Mouse (Mus musculus) CH12.LX (cell line): ENCODE data around the gene Gtf2f1. TPM values are rescaled to one million over a fixed set of nuclear protein-coding genes. Genes with fewer than 3 reads are reported as not detected.

Experiments
- DNase-seq: peaks from one replicate; pipeline ENCODE4 v3.0.0-alpha.2; 2013; ENCODE audit errors: extremely low read depth
- H3K27ac ChIP-seq: 2 replicates; pipeline ENCODE4 v1.5.1; 2012; ENCODE audit warnings: low read depth, mild to moderate bottlenecking, control low read depth, moderate library complexity; ENCODE audit not compliant: insufficient read depth
- H3K27me3 ChIP-seq: replicated peaks from 2 replicates; pipeline ENCODE3; 2012; ENCODE audit warnings: inconsistent platforms
- H3K36me3 ChIP-seq, 2 experiments: replicated peaks in 1 of 2; 2 replicates each; pipeline versions ENCODE3 to v1.6.1; 2012; ENCODE audit warnings: inconsistent platforms in 1 of 2, low read length in 1 of 2, mild to moderate bottlenecking in 1 of 2, mixed read lengths in 1 of 2, moderate library complexity in 1 of 2; ENCODE audit not compliant: control insufficient read depth in 1 of 2, insufficient read depth in 1 of 2
- H3K4me1 ChIP-seq, 2 experiments: 2 replicates each; pipeline ENCODE4 v1.6.1; 2012; ENCODE audit warnings: inconsistent platforms in 1 of 2, moderate library complexity in 1 of 2; ENCODE audit not compliant: insufficient read depth in 2 of 2, control insufficient read depth in 1 of 2
- H3K4me2 ChIP-seq: 2 replicates; pipeline ENCODE4 v1.6.1; 2012; ENCODE audit warnings: low read depth, mild to moderate bottlenecking, control low read depth; ENCODE audit not compliant: poor library complexity, insufficient read depth, severe bottlenecking
- H3K4me3 ChIP-seq, 3 experiments: fragments of 150-350 bp in 1 of 3; sonication (generic) in 1 of 3; replicated peaks in 1 of 3; 2 replicates each; pipeline versions ENCODE3 to v1.5.1; 2011 to 2012; ENCODE audit warnings: low read depth in 2 of 3, low read length in 2 of 3, mild to moderate bottlenecking in 2 of 3, moderate library complexity in 2 of 3, control low read depth in 1 of 3, improper control_type of control experiment in 1 of 3, inconsistent platforms in 1 of 3, mixed read lengths in 1 of 3; ENCODE audit not compliant: poor library complexity in 1 of 3
- H3K79me2 ChIP-seq: replicated peaks from 2 replicates; pipeline ENCODE4 v1.6.1; 2012; ENCODE audit warnings: mild to moderate bottlenecking, moderate library complexity; ENCODE audit not compliant: control insufficient read depth, poor library complexity, insufficient read depth, severe bottlenecking; ENCODE audit errors: extremely low read depth
- H3K9ac ChIP-seq: 2 replicates; pipeline ENCODE4 v1.6.1; 2012; ENCODE audit warnings: low read depth, mild to moderate bottlenecking, control low read depth, moderate library complexity; ENCODE audit not compliant: insufficient read depth
- H3K9me3 ChIP-seq: replicated peaks from 2 replicates; pipeline ENCODE3; 2012; ENCODE audit warnings: low read length, inconsistent platforms, mixed read lengths
- CHD1 ChIP-seq: IDR thresholded peaks from 2 replicates; pipeline ENCODE4 v1.6.1; 2012; ENCODE audit warnings: low read depth, low read length, improper control_type of control experiment, inconsistent platforms
- CTCF ChIP-seq, 2 experiments: IDR thresholded peaks in 1 of 2; conservative IDR thresholded peaks in 1 of 2; 2 replicates each; pipeline ENCODE4 v1.5.1; 2011 to 2012; ENCODE audit warnings: low read depth in 2 of 2, low read length in 2 of 2, improper control_type of control experiment in 1 of 2, inconsistent platforms in 1 of 2, mild to moderate bottlenecking in 1 of 2, moderate library complexity in 1 of 2
- E2F4 ChIP-seq: IDR thresholded peaks from 2 replicates; pipeline ENCODE4 v1.6.1; 2011; ENCODE audit warnings: low read depth, low read length, improper control_type of control experiment; ENCODE audit not compliant: insufficient replicate concordance
- ELF1 ChIP-seq: IDR thresholded peaks from 2 replicates; pipeline ENCODE4 v1.6.1; 2014; ENCODE audit warnings: low read depth, mild to moderate bottlenecking, inconsistent platforms, low read length, improper control_type of control experiment
- IRF4 ChIP-seq: IDR thresholded peaks from 2 replicates; pipeline ENCODE4 v1.6.1; 2014; ENCODE audit warnings: low read depth, mild to moderate bottlenecking, inconsistent platforms, low read length, improper control_type of control experiment
- JUND ChIP-seq: conservative IDR thresholded peaks from 2 replicates; pipeline ENCODE4 v1.6.1; 2011; ENCODE audit warnings: low read depth, low read length, improper control_type of control experiment
- MAFK ChIP-seq: IDR thresholded peaks from 2 replicates; pipeline ENCODE4 v1.6.1; 2011; ENCODE audit warnings: low read length, improper control_type of control experiment; ENCODE audit not compliant: insufficient replicate concordance
- MAX ChIP-seq: IDR thresholded peaks from 2 replicates; pipeline ENCODE4 v1.6.1; 2011; ENCODE audit warnings: low read length, improper control_type of control experiment
- MEF2A ChIP-seq: IDR thresholded peaks from 2 replicates; pipeline ENCODE4 v1.6.1; 2014; ENCODE audit warnings: low read depth, mild to moderate bottlenecking, inconsistent platforms, low read length, improper control_type of control experiment, borderline replicate concordance
- MXI1 ChIP-seq: IDR thresholded peaks from 2 replicates; pipeline ENCODE4 v1.6.1; 2011; ENCODE audit warnings: mild to moderate bottlenecking, low read depth, low read length, improper control_type of control experiment
- MYC ChIP-seq: IDR thresholded peaks from 2 replicates; pipeline ENCODE4 v1.6.1; 2011; ENCODE audit warnings: low read depth, mild to moderate bottlenecking, improper control_type of control experiment, low read length
- NELFE ChIP-seq: IDR thresholded peaks from 2 replicates; pipeline ENCODE4 v1.6.1; 2011; ENCODE audit warnings: low read depth, low read length, improper control_type of control experiment
- POLR2AphosphoS2 ChIP-seq: IDR thresholded peaks from 2 replicates; pipeline ENCODE4 v1.6.1; 2011; ENCODE audit warnings: low read depth, low read length, improper control_type of control experiment
- RCOR1 ChIP-seq: conservative IDR thresholded peaks from 2 replicates; pipeline ENCODE4 v1.6.1; 2012; ENCODE audit warnings: low read depth, mild to moderate bottlenecking, inconsistent platforms, low read length, improper control_type of control experiment
- SIN3A ChIP-seq: IDR thresholded peaks from 2 replicates; pipeline ENCODE4 v1.6.1; 2012; ENCODE audit warnings: low read length, improper control_type of control experiment, inconsistent platforms
- UBTF ChIP-seq: IDR thresholded peaks from 2 replicates; pipeline ENCODE4 v1.6.1; 2012; ENCODE audit warnings: low read depth, mild to moderate bottlenecking, inconsistent platforms, low read length, improper control_type of control experiment, moderate library complexity
- USF1 ChIP-seq: IDR thresholded peaks from 2 replicates; pipeline ENCODE4 v1.6.1; 2014; ENCODE audit warnings: low read depth, mild to moderate bottlenecking, inconsistent platforms, low read length, improper control_type of control experiment
- USF2 ChIP-seq: conservative IDR thresholded peaks from 2 replicates; pipeline ENCODE4 v1.6.1; 2011; ENCODE audit warnings: low read depth, low read length, improper control_type of control experiment
- ZC3H11A ChIP-seq: IDR thresholded peaks from 2 replicates; pipeline ENCODE4 v1.6.1; 2012; ENCODE audit warnings: low read depth, mild to moderate bottlenecking, inconsistent platforms, low read length, improper control_type of control experiment
- ZMIZ1 ChIP-seq: IDR thresholded peaks from 2 replicates; pipeline ENCODE4 v1.6.1; 2012; ENCODE audit warnings: low read depth, mild to moderate bottlenecking, inconsistent platforms, low read length, improper control_type of control experiment
- ZNF384 ChIP-seq: IDR thresholded peaks from 2 replicates; pipeline ENCODE4 v1.6.1; 2012; ENCODE audit warnings: low read depth, low read length, improper control_type of control experiment, inconsistent platforms
- dilution Hi-C: fragments of 300-500 bp; cut with MboI; formaldehyde crosslinking; loops from 2 replicates; pipeline ENCODE4 v1.14.3; 2020; ENCODE audit warnings: low sequenced_read_pairs; ENCODE audit not compliant: extremely low pct_unique_long_range_greater_than_20kb, extremely low pct_ligation_motif_present
- in situ Hi-C: fragments of 300-500 bp; cut with MboI; formaldehyde crosslinking; loops from 3 replicates; pipeline ENCODE4 v1.14.3; 2019; ENCODE audit warnings: low sequenced_read_pairs, low pct_ligation_motif_present, low pct_unique_long_range_greater_than_20kb, mixed read lengths
- polyA plus RNA-seq: library from polyadenylated mRNA; unstranded; fragments of >175 nt; gene quantifications from 2 replicates; pipeline ENCODE4 v1.2.1, GENCODE M21; 2012; ENCODE audit warnings: low read depth; ENCODE audit not compliant: insufficient read length
- total RNA-seq, 2 experiments: library from RNA; depleted of rRNA; stranded (reverse); fragments of 300-350 nt in 1 of 2; fragments of >200 nt in 1 of 2; gene quantifications; 2 replicates each; pipeline ENCODE4 v1.2.3; 2012 to 2014

The Gtf2f1 gene
- total and polyA plus RNA-seq, 3 experiments: 50.5 to 109 (median 80.4) TPM

GRCm38 (mm10) chr17:57048816-57049215 lies 37.7 kb upstream of the Gtf2f1 start:
- peaks cover 0 to 30% of the 10 kb centered on the region in 2 experiments; a peak in 2 of 4 replicates for H3K4me1 ChIP-seq
- in situ Hi-C loops: no loop called here
- TF ChIP-seq CTCF (conservative IDR thresholded peaks at IDR 0.05 in 1 of 2, IDR thresholded peaks at IDR 0.05 in 1 of 2; ENCODE audit: low read depth in 2 of 2, low read length in 2 of 2): no peak
- no peak for TF ChIP-seq POLR2AphosphoS2
- TF ChIP-seq MAX: no peak
- DNase-seq: no peak
- no peak overlapping the region for H3K27ac ChIP-seq
- H3K27me3 ChIP-seq: no peaks in the 10 kb centered on the region
- dilution Hi-C loops: no loop called here
- peaks cover 46 to 57% of the 10 kb centered on the region in 2 experiments for H3K36me3 ChIP-seq
- H3K4me2 ChIP-seq: no peak overlapping the region
- H3K79me2 ChIP-seq: no peaks in the 10 kb centered on the region
- no peaks in the 10 kb centered on the region for H3K9me3 ChIP-seq
- no peak overlapping the region for H3K4me3 ChIP-seq
- H3K9ac ChIP-seq: no peak overlapping the region

GRCm38 (mm10) chr17:57047406-57047805 lies 36.3 kb upstream of the Gtf2f1 start:
- dilution Hi-C loops (no loop called here), in situ Hi-C loops (no loop called here)
- no peak overlapping the region for H3K9ac ChIP-seq
- H3K9me3 ChIP-seq: no peaks in the 10 kb centered on the region
- peaks cover 32 to 43% of the 10 kb centered on the region in 2 experiments for H3K36me3 ChIP-seq
- no peaks in the 10 kb centered on the region for H3K27me3 ChIP-seq
- TF ChIP-seq IRF4 (no peak), NELFE (no peak), USF2 (no peak), MXI1 (no peak), CHD1 (no peak), SIN3A (no peak), JUND (no peak), MEF2A (no peak), ZMIZ1 (no peak), E2F4 (no peak), ELF1 (no peak), UBTF (no peak)
- peaks cover 0 to 30% of the 10 kb centered on the region in 2 experiments; a peak in 2 of 4 replicates for H3K4me1 ChIP-seq
- H3K4me3 ChIP-seq: no peak overlapping the region
- H3K79me2 ChIP-seq: no peaks in the 10 kb centered on the region
- no peak for DNase-seq
- H3K27ac ChIP-seq: no peak overlapping the region
- no peak overlapping the region for H3K4me2 ChIP-seq

GRCm38 (mm10) chr17:57041554-57041953 lies 30.5 kb upstream of the Gtf2f1 start, which contains the start of gene Slc25a41:
Gene Slc25a41, minus strand, starts transcription at chr17:57041654.
- DNase-seq: no peak
- H3K9me3 ChIP-seq: no peaks in the 10 kb centered on the region
- no peaks in the 10 kb centered on the region for H3K27me3 ChIP-seq
- no peak for TF ChIP-seq MAX
- TF ChIP-seq MXI1: no peak
- no peak for TF ChIP-seq ZNF384
- no peak for TF ChIP-seq RCOR1
- no peak for TF ChIP-seq USF1
- TF ChIP-seq MYC: no peak
- no peak for TF ChIP-seq ZC3H11A
- TF ChIP-seq JUND: no peak
- no peak for TF ChIP-seq CTCF (conservative IDR thresholded peaks at IDR 0.05 in 1 of 2, IDR thresholded peaks at IDR 0.05 in 1 of 2; ENCODE audit: low read depth in 2 of 2, low read length in 2 of 2)
- TF ChIP-seq ZMIZ1: no peak
- no peak for TF ChIP-seq MAFK
- no peak within 1 kb of the TSS for H3K9ac ChIP-seq
- dilution Hi-C loops: no loop called here
- H3K4me3 ChIP-seq: no peak within 1 kb of the TSS
- in situ Hi-C loops: no loop called here
- no peak within 1 kb of the TSS for H3K4me2 ChIP-seq
- H3K4me1 ChIP-seq: peaks cover 0 to 6% of the 10 kb centered on the region in 2 experiments; a peak in 2 of 4 replicates
- peaks cover 16 to 21% of the 10 kb centered on the region in 2 experiments for H3K36me3 ChIP-seq
- no peak within 1 kb of the TSS for H3K27ac ChIP-seq
- H3K79me2 ChIP-seq: no peaks in the 10 kb centered on the region
